Mouse (Mus musculus) liver, postnatal 0 days (tissue): ENCODE results near the gene Slc41a1.

ENCODE experiments used
- CTCF ChIP-seq: sonication (generic); IDR thresholded peaks from 2 replicates; pipeline ENCODE4 v1.5.1; 2016; ENCODE audit warnings: antibody characterized with exemption, low read depth
- EP300 ChIP-seq: IDR thresholded peaks from 2 replicates; pipeline ENCODE4 v1.6.1; 2016; ENCODE audit warnings: antibody characterized with exemption, low read depth, mild to moderate bottlenecking

GRCm38 (mm10) chr1:131800001-131800400 is 27.3 kb upstream of the Slc41a1 start:
- TF ChIP-seq CTCF (no peak), EP300 (no peak)
